Mouse (Mus musculus) cortical plate, adult 2 months (tissue): ENCODE results near the gene Whamm.

ENCODE experiments used
- CTCF ChIP-seq: fragments of 200-500 bp; IDR thresholded peaks from 2 replicates; pipeline ENCODE4 v1.5.1; 2011; ENCODE audit warnings: mild to moderate bottlenecking, control low read depth, low read length; ENCODE audit not compliant: insufficient read depth; ENCODE audit errors: extremely low read depth
- POLR2A ChIP-seq: fragments of 200-500 bp; IDR thresholded peaks from 2 replicates; pipeline ENCODE4 v1.6.1; 2011; ENCODE audit warnings: mild to moderate bottlenecking, low read length, control low read depth; ENCODE audit not compliant: insufficient read depth; ENCODE audit errors: extremely low read depth

GRCm38 (mm10) chr7:81577872-81578271 is 6.8 kb downstream of the Whamm start:
- TF ChIP-seq POLR2A (no peak), CTCF (no peak)
